Mouse (Mus musculus) Patski (cell line): ENCODE data around the gene Rpl41. TPM values are rescaled to one million over a fixed set of nuclear protein-coding genes. Genes with fewer than 3 reads are reported as not detected.
"Not testable (repeated sequence)": the region's sequence is repeated elsewhere in the genome, so short reads cannot be mapped to it uniquely, and the experiment has no call there.

Source experiments
- ATAC-seq: fragments of 100-300 bp; one replicate; pipeline ENCODE4 v1.8.0; 2021
- CTCF ChIA-PET: fragments of 350-600 bp; sonication (Branson Sonifier 250); formaldehyde crosslinking; loops from one replicate; lab custom pipeline; 2022; ENCODE audit warnings: inconsistent platforms; lab: Charles Lee
- POLR2A ChIA-PET: fragments of 350-600 bp; sonication (Branson Sonifier 250); formaldehyde crosslinking; loops from one replicate; lab custom pipeline; 2022; ENCODE audit warnings: antibody characterized with exemption, inconsistent platforms; lab: Charles Lee
- DNase-seq: peaks from one replicate; pipeline ENCODE4 v3.0.0-alpha.2; 2011; ENCODE audit warnings: low read depth, low spot score
- H3K27me3 ChIP-seq: fragments of 371-371 bp; one replicate; pipeline ENCODE4 v1.5.1; 2021
- CTCF ChIP-seq: fragments of 100-300 bp; IDR thresholded peaks from one replicate; pipeline ENCODE4 v1.5.1; 2021
- in situ Hi-C: fragments of 300-500 bp; cut with MboI; formaldehyde crosslinking; loops from 3 replicates; pipeline ENCODE4 v1.11.1; 2018; ENCODE audit warnings: low pct_unique_long_range_greater_than_20kb, mixed read lengths
- polyA plus RNA-seq: library from polyadenylated mRNA; unstranded; gene quantifications from one replicate; pipeline ENCODE4 v1.2.3, GENCODE M21; 2021

Rpl41 gene
- polyA plus RNA-seq, 1 experiment from 2014 or later, result 1,532 TPM

DNA sequence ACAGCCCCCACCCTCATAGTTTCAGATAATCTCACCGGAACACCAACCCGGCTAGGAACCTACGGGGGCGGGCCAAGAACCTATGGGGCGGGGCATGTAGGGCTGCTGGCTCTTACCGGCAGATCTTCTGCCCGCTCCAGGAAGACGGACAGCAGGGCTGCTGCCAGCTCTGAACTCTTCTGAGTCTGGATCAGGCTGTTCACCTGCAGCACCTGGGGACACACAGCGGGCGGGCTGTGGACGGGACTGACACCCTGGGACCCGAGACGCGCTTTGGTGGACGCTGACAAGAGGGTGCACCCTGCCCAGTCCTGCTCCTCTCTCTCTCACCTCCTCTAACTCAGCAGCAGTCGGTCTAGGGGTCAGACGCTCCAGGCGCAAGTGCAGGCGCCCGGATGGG, 33.1 kb downstream of the Rpl41 start:
- TF ChIP-seq CTCF, result no peak
- ChIA-PET CTCF (interaction anchor here (1.2 kb wide), 1 partner anchor 97 kb away, joined by 3 read pairs; no protein-coding TSS in a partner anchor), POLR2A (no interaction called here)
- in situ Hi-C loops, result no loop called here
- no peaks in the 10 kb centered on the region for H3K27me3 ChIP-seq
- no peak for ATAC-seq
- no peak for DNase-seq

DNA sequence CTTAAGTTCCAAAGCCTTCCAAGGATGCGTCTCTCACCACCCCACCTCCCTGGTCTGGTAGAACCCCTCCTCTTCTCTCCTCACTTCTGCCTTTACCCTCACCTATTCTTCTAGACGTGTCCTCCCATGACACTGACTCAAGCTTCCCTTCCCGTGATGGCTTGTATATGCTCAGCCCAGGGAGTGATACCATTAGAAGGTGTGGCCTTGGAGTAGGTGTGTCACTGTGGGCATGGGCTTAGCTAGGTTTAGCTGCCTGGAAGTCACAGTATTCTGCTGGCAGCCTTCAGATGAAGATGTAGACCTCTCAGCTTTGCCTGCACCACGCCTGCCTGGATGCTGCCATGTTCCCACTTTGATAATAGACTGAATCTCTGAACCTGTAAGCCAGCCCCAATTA, 34.1 kb downstream of the Rpl41 start:
- ATAC-seq, result no peak
- no peak for DNase-seq
- ChIA-PET CTCF (interaction anchor here (1.2 kb wide), 1 partner anchor 98 kb away, joined by 3 read pairs; no protein-coding TSS in a partner anchor), POLR2A (interaction anchor here (3.9 kb wide), 1 partner anchor 10 kb away, joined by 12 read pairs; the partner anchor contains the start of gene Esyt1)
- in situ Hi-C loops, result no loop called here
- no peaks in the 10 kb centered on the region for H3K27me3 ChIP-seq
- no peak for TF ChIP-seq CTCF

DNA sequence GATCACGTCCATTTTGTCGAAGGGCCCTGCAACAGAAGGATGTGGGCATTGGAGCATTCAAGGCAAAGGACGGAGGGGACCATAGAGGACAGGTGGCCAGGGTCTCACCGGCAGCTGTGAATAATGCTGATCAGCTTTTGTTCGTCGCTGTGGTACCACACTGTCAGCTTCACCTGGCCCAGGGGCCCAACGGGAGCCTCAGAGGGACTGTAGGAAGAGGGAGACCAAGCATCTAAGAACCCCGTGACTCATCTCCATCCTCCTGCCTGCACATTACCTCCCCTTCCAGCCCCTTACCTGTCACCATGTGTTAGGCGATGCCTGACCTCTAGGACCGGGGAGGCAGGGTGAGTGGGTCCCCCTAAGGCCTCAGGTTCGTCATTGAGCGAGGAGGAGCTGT, 37.3 kb downstream of the Rpl41 start:
- no peak for TF ChIP-seq CTCF
- CTCF ChIA-PET, result interaction anchor here (0.5 to 3.0 kb wide), 4 partner anchors 15 to 496 kb away, joined by 3 to 12 read pairs (median 4); partner anchors contain the start of gene Esyt1
- no peaks in the 10 kb centered on the region for H3K27me3 ChIP-seq
- POLR2A ChIA-PET, result interaction anchor here (1.5 to 3.9 kb wide), 2 partner anchors 10 to 13 kb away, joined by 5 to 12 read pairs; partner anchors contain the start of gene Esyt1
- ATAC-seq (no peak), DNase-seq (no peak)
- in situ Hi-C loops, result no loop called here

DNA sequence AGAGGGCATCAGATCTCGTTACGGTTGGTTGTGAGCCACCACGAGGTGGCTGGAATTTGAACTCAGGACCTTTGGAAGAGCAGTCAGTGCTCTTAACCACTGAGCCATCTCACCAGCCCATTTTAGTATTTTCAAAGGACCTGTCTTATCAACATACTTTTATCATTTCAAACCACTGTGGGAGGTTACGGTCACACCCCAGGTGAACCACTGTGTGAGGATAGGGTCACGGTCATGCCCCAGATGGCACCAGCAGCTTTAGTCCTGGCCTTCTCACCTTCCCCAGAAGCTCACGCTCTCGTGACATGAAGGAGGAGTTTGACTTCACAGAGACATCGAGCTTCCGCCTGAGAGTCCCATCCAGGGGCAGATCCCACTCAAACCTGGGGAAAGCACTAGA, 37.9 kb downstream of the Rpl41 start:
- ATAC-seq (no peak), DNase-seq (no peak)
- TF ChIP-seq CTCF, result no peak
- H3K27me3 ChIP-seq, result no peaks in the 10 kb centered on the region
- POLR2A ChIA-PET, result interaction anchor here (1.5 kb wide), 1 partner anchor 11 kb away, joined by 5 read pairs; no protein-coding TSS in a partner anchor
- in situ Hi-C loops, result no loop called here
- CTCF ChIA-PET, result interaction anchor here (1.2 kb wide), 1 partner anchor 13 kb away, joined by 3 read pairs; no protein-coding TSS in a partner anchor

DNA sequence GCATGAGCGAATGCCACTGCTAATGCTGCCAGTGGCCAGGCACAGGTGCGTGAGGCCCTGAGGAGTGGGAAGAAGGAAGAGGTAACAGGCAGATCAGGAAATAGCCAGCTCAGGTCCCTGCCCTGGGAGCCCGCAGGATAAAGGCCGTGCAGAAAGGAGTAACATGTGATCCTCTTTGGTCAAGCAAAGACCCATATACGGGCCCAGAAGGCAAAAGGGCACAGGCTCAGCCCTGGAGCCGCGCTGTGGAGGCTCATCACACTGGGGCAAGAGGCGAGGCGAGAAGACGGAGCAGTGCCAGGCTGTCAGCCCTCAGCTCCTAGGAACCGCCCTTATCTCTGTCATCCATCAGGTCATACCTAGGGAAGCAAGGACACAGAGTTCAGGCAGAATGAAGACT, 38.8 kb downstream of the Rpl41 start:
- in situ Hi-C loops, result no loop called here
- POLR2A ChIA-PET, result interaction anchor here (1.3 kb wide), 1 partner anchor 9 kb away, joined by 7 read pairs; no protein-coding TSS in a partner anchor
- no peak for ATAC-seq
- TF ChIP-seq CTCF, result no peak
- no peak for DNase-seq
- no peaks in the 10 kb centered on the region for H3K27me3 ChIP-seq
- CTCF ChIA-PET, result interaction anchor here (1.2 to 1.3 kb wide), 2 partner anchors 14 to 22 kb away, joined by 3 read pairs; no protein-coding TSS in a partner anchor

DNA sequence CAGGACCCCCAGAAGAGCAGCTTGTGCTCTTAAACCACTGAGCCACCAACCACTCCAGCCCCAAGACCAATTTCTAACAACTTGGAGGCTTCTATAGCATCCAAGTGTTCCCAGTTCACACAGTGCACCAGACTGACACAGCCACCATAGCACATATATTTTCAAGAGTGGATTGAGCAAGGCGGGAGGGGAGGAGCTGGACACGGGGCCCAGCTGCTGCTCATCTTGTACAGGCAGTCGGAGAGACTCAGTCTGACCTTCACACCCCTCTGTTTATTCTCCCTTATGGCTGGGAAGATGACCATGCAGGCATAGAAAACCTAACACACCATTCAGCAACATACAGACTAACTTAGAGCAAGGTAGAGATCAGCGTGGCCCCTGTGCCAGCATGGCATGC, 39.3 kb downstream of the Rpl41 start:
- in situ Hi-C loops, result no loop called here
- CTCF ChIA-PET, result interaction anchor here (1.2 to 1.3 kb wide), 3 partner anchors 10 to 21 kb away, joined by 3 read pairs; no protein-coding TSS in a partner anchor
- TF ChIP-seq CTCF, result no peak
- ATAC-seq, result no peak
- DNase-seq, result no peak
- no peaks in the 10 kb centered on the region for H3K27me3 ChIP-seq
- POLR2A ChIA-PET, result interaction anchor here (0.6 to 1.3 kb wide), 2 partner anchors 9 to 21 kb away, joined by 4 to 7 read pairs; no protein-coding TSS in a partner anchor

DNA sequence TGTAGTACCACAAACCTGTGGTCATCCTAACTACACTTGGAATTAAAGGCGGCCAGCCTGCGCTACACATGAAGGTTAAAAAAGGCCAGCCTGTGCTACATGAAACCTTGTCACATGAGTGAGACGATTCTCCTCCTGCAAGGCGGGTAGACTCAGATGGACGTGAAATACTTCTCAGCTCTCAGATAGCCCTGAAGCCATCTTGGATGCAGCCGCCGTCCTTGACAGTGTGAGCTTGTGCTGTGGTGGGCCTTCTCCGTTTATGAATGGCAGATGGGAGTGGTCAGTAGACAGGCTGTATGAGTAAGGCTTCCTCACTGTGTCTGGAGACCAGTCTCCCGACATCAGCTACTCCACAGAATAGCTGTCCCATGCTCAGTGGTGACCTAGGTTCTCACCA, 39.9 kb downstream of the Rpl41 start:
- in situ Hi-C loops, result no loop called here
- TF ChIP-seq CTCF, result no peak
- CTCF ChIA-PET, result interaction anchor here (1.3 to 1.6 kb wide), 3 partner anchors 10 to 21 kb away, joined by 3 read pairs; no protein-coding TSS in a partner anchor
- no peak for DNase-seq
- ATAC-seq, result no peak
- no peaks in the 10 kb centered on the region for H3K27me3 ChIP-seq
- POLR2A ChIA-PET, result interaction anchor here (0.6 to 1.3 kb wide), 2 partner anchors 10 to 22 kb away, joined by 4 to 7 read pairs; no protein-coding TSS in a partner anchor

DNA sequence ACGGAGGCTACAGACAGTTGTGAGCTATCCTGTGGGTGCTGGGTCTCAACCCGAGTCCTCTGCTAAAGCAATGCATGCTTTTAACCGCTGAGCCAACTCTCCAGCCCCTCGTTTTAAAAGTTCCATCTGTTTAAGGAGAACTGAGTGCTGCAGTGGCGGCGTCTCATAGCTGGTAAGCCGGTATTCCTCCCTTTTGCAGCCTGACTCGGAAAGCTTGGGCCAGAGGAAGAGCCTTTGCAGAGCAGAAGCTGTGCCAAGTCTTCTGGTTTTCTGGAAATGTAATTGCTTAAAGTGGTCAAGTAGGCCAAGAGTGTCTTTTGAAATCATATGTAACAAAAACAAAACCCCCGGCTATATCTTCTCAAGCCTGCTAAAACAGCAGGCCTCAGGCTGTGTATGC, 40.8 kb downstream of the Rpl41 start:
- ChIA-PET POLR2A (no interaction called here), CTCF (interaction anchor here (1.3 to 1.6 kb wide), 2 partner anchors 9 to 12 kb away, joined by 3 read pairs; no protein-coding TSS in a partner anchor)
- ATAC-seq, result no peak
- in situ Hi-C loops, result no loop called here
- no peaks in the 10 kb centered on the region for H3K27me3 ChIP-seq
- TF ChIP-seq CTCF, result no peak
- DNase-seq, result no peak

DNA sequence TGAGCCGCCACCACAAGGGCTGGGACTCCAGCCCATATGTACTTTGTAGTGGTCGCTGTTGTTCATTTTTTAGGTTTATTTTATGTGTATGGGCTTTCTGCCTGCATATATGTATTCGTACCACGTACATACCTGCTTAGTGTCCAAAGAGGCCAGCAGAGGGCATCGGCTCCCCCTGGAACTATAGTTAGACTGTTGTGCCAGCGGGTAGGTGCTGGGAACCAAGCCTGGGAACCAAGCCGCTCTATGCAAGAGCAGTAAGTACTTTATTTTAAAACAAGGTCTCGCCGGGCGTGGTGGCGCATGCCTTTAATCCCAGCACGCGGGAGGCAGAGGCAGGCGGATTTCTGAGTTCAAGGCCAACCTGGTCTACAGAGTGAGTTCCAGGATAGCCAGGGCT, 43.1 kb downstream of the Rpl41 start:
- TF ChIP-seq CTCF, result no peak
- H3K27me3 ChIP-seq, result no peaks in the 10 kb centered on the region
- DNase-seq (no peak), ATAC-seq (no peak)
- in situ Hi-C loops, result no loop called here
- ChIA-PET CTCF (interaction anchor here (2.1 kb wide), 1 partner anchor 19 kb away, joined by 5 read pairs; the partner anchor contains the start of gene Esyt1), POLR2A (interaction anchor here (1.7 kb wide), 1 partner anchor 15 kb away, joined by 6 read pairs; no protein-coding TSS in a partner anchor)

DNA sequence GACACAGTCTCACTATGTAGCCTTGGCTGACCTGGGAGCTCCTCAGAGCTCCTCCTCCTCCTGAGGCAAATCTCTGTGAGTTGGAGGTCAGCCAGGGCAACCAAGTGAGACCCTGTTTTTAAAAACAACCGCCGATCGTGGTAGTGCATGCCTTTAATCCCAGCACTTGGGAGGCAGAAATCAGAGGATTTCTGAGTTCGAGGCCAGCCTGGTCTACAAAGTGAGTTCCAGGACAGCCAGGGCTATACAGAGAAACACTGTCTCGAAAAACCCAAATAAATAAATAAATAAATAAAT, 43.8 kb downstream of the Rpl41 start:
- ATAC-seq, in situ Hi-C loops, DNase-seq, H3K27me3 ChIP-seq: not testable (repeated sequence)
- POLR2A ChIA-PET, result interaction anchor here (0.7 to 1.7 kb wide), 2 partner anchors 15 to 100 kb away, joined by 3 to 6 read pairs; no protein-coding TSS in a partner anchor
- CTCF ChIA-PET, result interaction anchor here (2.0 to 2.1 kb wide), 2 partner anchors 15 to 20 kb away, joined by 5 to 7 read pairs; partner anchors contain the start of gene Esyt1
